Mouse (Mus musculus): ENCODE measurements around the gene Raet1d. TPM values are rescaled to one million over a fixed set of nuclear protein-coding genes. Genes with fewer than 3 reads are reported as not detected.

The Raet1d gene
- polyA plus RNA-seq (2015; fragmentation: Illumina TruSeq; extraction: RNeasy Lipid Tissue Mini Kit (QIAGEN cat#74804); ENCODE audit: insufficient read depth, low replicate concordance), result 1.4 TPM

GRCm38 (mm10) chr10:22360252-22360651 lies at the start of gene Raet1d:
Raet1d (plus strand) TSS chr10:22360552.

Other genes with a start within 250 kb of the Raet1d start
- gene E030030I06Rik, start 211.3 kb upstream of the Raet1d start, polyA plus RNA-seq (2015; fragmentation: Illumina TruSeq; extraction: RNeasy Lipid Tissue Mini Kit (QIAGEN cat#74804); ENCODE audit: insufficient read depth, low replicate concordance), result 2.1 TPM
- gene Raet1e, start 202.0 kb upstream of the Raet1d start, polyA plus RNA-seq (2015; fragmentation: Illumina TruSeq; extraction: RNeasy Lipid Tissue Mini Kit (QIAGEN cat#74804); ENCODE audit: insufficient read depth, low replicate concordance), result 1.0 TPM
- gene H60b, start 202.0 kb upstream of the Raet1d start, polyA plus RNA-seq (2015; fragmentation: Illumina TruSeq; extraction: RNeasy Lipid Tissue Mini Kit (QIAGEN cat#74804); ENCODE audit: insufficient read depth, low replicate concordance), result 0.90 TPM

All from spleen, adult 10 weeks (tissue).